20 mouse cellular contexts compared by ENCODE assay signal in genomic region chr6:48628377-48628776, GRCm38 (mm10). TPM values are rescaled to one million over a fixed set of nuclear protein-coding genes. Genes with fewer than 3 reads are reported as not detected.
A peak's percentile ranks its signal among the peaks of the same experiment; 100 is the strongest.
DNase-seq lines count a peak whose midpoint lies in the region; ATAC-seq and TF ChIP-seq lines count a peak whose summit lies in the region.
"Had no signal": no experiment of that assay in that cellular context is flagged by ENCODE, and none has a peak within 500 bp of the region (broad histone marks: within the 10 kb centered on the region; RNA-seq: fewer than 3 reads in every experiment).

No protein-coding gene starts in this region.

- no peak for DNase-seq in cerebellum, adult 2 months
- no peak for DNase-seq in hindbrain, postnatal 0 days (ENCODE audit: low spot score)
- no peak for DNase-seq in hindbrain, embryonic 10.5 days (ENCODE audit: low spot score)
- no peak for DNase-seq in adrenal gland, postnatal 4 days (ENCODE audit: low spot score in 2 of 2)
- DNase-seq: gastrocnemius, postnatal 10 days; lung, embryonic 14.5 days; retina, postnatal 1 day; spleen, adult 18-20 months had no signal

- no peak overlapping the region for H3K4me3 ChIP-seq in cerebellum, adult 2 months (replicated peaks; ENCODE audit: insufficient read depth, low read depth, low read length)
- no peak overlapping the region for H3K4me3 ChIP-seq in hindbrain, postnatal 0 days (ENCODE audit: low read length)
- H3K4me3 ChIP-seq in hindbrain, embryonic 10.5 days: no peak overlapping the region
- H3K4me3 ChIP-seq in kidney, embryonic 15.5 days (replicated peaks): no peak overlapping the region
- no peak overlapping the region for H3K4me3 ChIP-seq in midbrain, embryonic 16.5 days (ENCODE audit: low read depth, low read length)

- H3K9me3 ChIP-seq in hindbrain, postnatal 0 days (ENCODE audit: low read length): no peaks in the 10 kb centered on the region
- no peaks in the 10 kb centered on the region for H3K9me3 ChIP-seq in hindbrain, embryonic 10.5 days
- H3K9me3 ChIP-seq in kidney, embryonic 15.5 days (replicated peaks): no peaks in the 10 kb centered on the region
- H3K9me3 ChIP-seq in midbrain, embryonic 16.5 days (replicated peaks; ENCODE audit: control insufficient read depth, low read length, poor library complexity, severe bottlenecking): no peaks in the 10 kb centered on the region
- H3K9me3 ChIP-seq: forebrain, embryonic 10.5 days; limb, embryonic 15.5 days had no signal

- TF ChIP-seq POLR2A in cerebellum, adult 2 months (IDR thresholded peaks at IDR 0.05; ENCODE audit: borderline replicate concordance, insufficient read depth, low read length): no peak

- no peaks in the 10 kb centered on the region; the same call in 1 of the 2 replicates for H3K36me3 ChIP-seq in hindbrain, postnatal 0 days (ENCODE audit: insufficient read depth, low read length)
- H3K36me3 ChIP-seq in hindbrain, embryonic 10.5 days: no peaks in the 10 kb centered on the region
- no peaks in the 10 kb centered on the region for H3K36me3 ChIP-seq in kidney, embryonic 15.5 days
- H3K36me3 ChIP-seq in midbrain, embryonic 16.5 days (ENCODE audit: control insufficient read depth, insufficient read depth, low read length): no peaks in the 10 kb centered on the region
- H3K36me3 ChIP-seq: forebrain, embryonic 10.5 days; limb, embryonic 15.5 days had no signal

- H3K4me1 ChIP-seq in cerebellum, adult 2 months (ENCODE audit: control insufficient read depth, insufficient read depth, low read length): peaks cover 13% of the 10 kb centered on the region; the same call in 1 of the 2 replicates
- H3K4me1 ChIP-seq in hindbrain, postnatal 0 days (ENCODE audit: insufficient read depth, low read length): peaks cover 8% of the 10 kb centered on the region
- H3K4me1 ChIP-seq in hindbrain, embryonic 10.5 days (replicated peaks): peaks cover 30% of the 10 kb centered on the region
- peaks cover 39% of the 10 kb centered on the region for H3K4me1 ChIP-seq in kidney, embryonic 15.5 days
- peaks cover 17% of the 10 kb centered on the region for H3K4me1 ChIP-seq in midbrain, embryonic 16.5 days (ENCODE audit: control insufficient read depth, insufficient read depth, low read length)

- no peak overlapping the region for H3K9ac ChIP-seq in hindbrain, postnatal 0 days (replicated peaks; ENCODE audit: low read length)
- no peak overlapping the region for H3K9ac ChIP-seq in kidney, embryonic 15.5 days
- 0 out of 2 replicates have a peak overlapping the region, but pooled peaks have one; percentile 76 for H3K9ac ChIP-seq in midbrain, embryonic 16.5 days (ENCODE audit: low read depth, low read length)

- peak overlapping the region; percentile 85; the same call in 1 of the 2 replicates for H3K4me2 ChIP-seq in hindbrain, postnatal 0 days (ENCODE audit: low read depth, low read length)
- peak overlapping the region; percentile 90; the same call in 1 of the 2 replicates for H3K4me2 ChIP-seq in kidney, embryonic 15.5 days
- H3K4me2 ChIP-seq in midbrain, embryonic 16.5 days (ENCODE audit: low read length): peak overlapping the region; percentile 79; the same call in 1 of the 2 replicates

- peak overlapping the region; percentile 35; the same call in 1 of the 2 replicates for H3K27ac ChIP-seq in cerebellum, adult 2 months (ENCODE audit: insufficient read depth, low read length)
- H3K27ac ChIP-seq in hindbrain, postnatal 0 days: 0 out of 2 replicates have a peak overlapping the region, but pooled peaks have one; percentile 70
- H3K27ac ChIP-seq in hindbrain, embryonic 10.5 days: no peak overlapping the region
- peak overlapping the region; percentile 75 for H3K27ac ChIP-seq in kidney, embryonic 15.5 days
- H3K27ac ChIP-seq in midbrain, embryonic 16.5 days (ENCODE audit: low read length): no peak overlapping the region
- H3K27ac ChIP-seq: limb, embryonic 15.5 days had no signal

- no peaks in the 10 kb centered on the region for H3K27me3 ChIP-seq in cerebellum, adult 2 months (ENCODE audit: control insufficient read depth, insufficient read depth, low read length)
- H3K27me3 ChIP-seq in hindbrain, postnatal 0 days (ENCODE audit: insufficient read depth, low read length): no peaks in the 10 kb centered on the region
- H3K27me3 ChIP-seq in hindbrain, embryonic 10.5 days (ENCODE audit: insufficient read depth, poor library complexity, severe bottlenecking): peaks cover 72% of the 10 kb centered on the region
- peaks cover 38% of the 10 kb centered on the region for H3K27me3 ChIP-seq in kidney, embryonic 15.5 days
- H3K27me3 ChIP-seq in midbrain, embryonic 16.5 days (ENCODE audit: control insufficient read depth, insufficient read depth, low read depth, low read length): peaks cover 5% of the 10 kb centered on the region

- 78% methylated on average over 3 of the region's 3 CpGs for WGBS in cerebellum, adult 2 months
- WGBS in hindbrain, postnatal 0 days: 80% methylated on average over 3 of the region's 3 CpGs
- 89% methylated on average over 3 of the region's 3 CpGs for WGBS in hindbrain, embryonic 10.5 days
- WGBS in kidney, embryonic 15.5 days: 71% methylated on average over 3 of the region's 3 CpGs
- WGBS in midbrain, embryonic 16.5 days: 82% methylated on average over 3 of the region's 3 CpGs

- ATAC-seq in cerebellum, adult (ENCODE audit: insufficient number of reproducible peaks, low FRiP score, low TSS enrichment): no peak
- no peak for ATAC-seq in hindbrain, postnatal 0 days
- ATAC-seq in kidney, embryonic 15.5 days (replicated peaks; ENCODE audit: low FRiP score): 0 out of 2 replicates have a peak, but pooled peaks have one; percentile 57
- ATAC-seq in midbrain, embryonic 16.5 days: no peak
- ATAC-seq in erythroid progenitor cell, adult 5-6 weeks (replicated peaks; ENCODE audit: low FRiP score, poor library complexity, severe bottlenecking): no peak

- no peak for TF ChIP-seq CTCF in cerebellum, adult 2 months (IDR thresholded peaks at IDR 0.05; ENCODE audit: borderline replicate concordance, insufficient read depth, low read depth, low read length)
- no peak for TF ChIP-seq CTCF in hindbrain, postnatal 0 days (IDR thresholded peaks at IDR 0.05; ENCODE audit: low read depth)

RNA-seq across cellular contexts. Expression of gene AI854703, which starts 1.8 kb away (rescaled TPM):
- polyA plus RNA-seq in cerebellum, adult 2 months (2012; rRNA removed): 34.3 and 35.2 TPM in 2 replicates
- 53.3 and 54.9 TPM in 2 replicates for total RNA-seq in hindbrain, postnatal 0 days (2014; rRNA removed)
- 29.3 and 30.2 TPM in 2 replicates for polyA plus RNA-seq in hindbrain, postnatal 0 days (2015; fragmentation: Nextera tagmentation; extraction: Ambion mirVana)
- polyA plus RNA-seq in hindbrain, embryonic 10.5 days (2016; fragmentation: Nextera tagmentation; extraction: Ambion mirVana): 0.96 and 1.3 TPM in 2 replicates
- polyA plus RNA-seq in kidney, embryonic 15.5 days (2015; fragmentation: Nextera tagmentation; extraction: Ambion mirVana): 3.0 and 3.1 TPM in 2 replicates
- 24.9 and 27.4 TPM in 2 replicates for polyA plus RNA-seq in midbrain, embryonic 16.5 days (2015; fragmentation: Nextera tagmentation; extraction: Ambion mirVana)
- not detected in 2 replicates for total RNA-seq in erythroid progenitor cell, adult 5-6 weeks (2015; ENCODE audit: low replicate concordance)
- not detected in 2 replicates for total RNA-seq in erythroid progenitor cell, adult 5-6 weeks (2017; ENCODE audit: low replicate concordance)
- 1 to 10 TPM; 2.1 to 3.3 TPM for total RNA-seq in adrenal gland, postnatal 4 days (2021)
- total RNA-seq: megakaryocyte, adult 5-6 weeks had no signal

RNA-seq across cellular contexts. Expression of gene Gimap8, which starts 18.7 kb away (rescaled TPM):
- 1.3 TPM in 2 replicates for polyA plus RNA-seq in cerebellum, adult 2 months (2012; rRNA removed)
- total RNA-seq in hindbrain, postnatal 0 days (2014; rRNA removed): 0.72 and 1.3 TPM in 2 replicates
- polyA plus RNA-seq in hindbrain, postnatal 0 days (2015; fragmentation: Nextera tagmentation; extraction: Ambion mirVana): 0.40 and 0.49 TPM in 2 replicates
- 0.37 and 0.75 TPM in 2 replicates for polyA plus RNA-seq in hindbrain, embryonic 10.5 days (2016; fragmentation: Nextera tagmentation; extraction: Ambion mirVana)
- 3.3 and 3.8 TPM in 2 replicates for polyA plus RNA-seq in kidney, embryonic 15.5 days (2015; fragmentation: Nextera tagmentation; extraction: Ambion mirVana)
- 0.37 and 0.48 TPM in 2 replicates for polyA plus RNA-seq in midbrain, embryonic 16.5 days (2015; fragmentation: Nextera tagmentation; extraction: Ambion mirVana)
- 1.8 and 7.5 TPM in 2 replicates for total RNA-seq in erythroid progenitor cell, adult 5-6 weeks (2015; ENCODE audit: low replicate concordance)
- 1.8 and 6.7 TPM in 2 replicates for total RNA-seq in erythroid progenitor cell, adult 5-6 weeks (2017; ENCODE audit: low replicate concordance)
- total RNA-seq in adrenal gland, postnatal 4 days (2021): 10 to 100 TPM; 10.8 to 12.0 TPM

RNA-seq across cellular contexts. Expression of gene Zfp775, which starts 26.5 kb away (rescaled TPM):
- 7.4 and 7.6 TPM in 2 replicates for polyA plus RNA-seq in cerebellum, adult 2 months (2012; rRNA removed)
- total RNA-seq in hindbrain, postnatal 0 days (2014; rRNA removed): 11.6 and 13.5 TPM in 2 replicates
- polyA plus RNA-seq in hindbrain, postnatal 0 days (2015; fragmentation: Nextera tagmentation; extraction: Ambion mirVana): 7.2 and 8.8 TPM in 2 replicates
- 10.5 and 12.5 TPM in 2 replicates for polyA plus RNA-seq in hindbrain, embryonic 10.5 days (2016; fragmentation: Nextera tagmentation; extraction: Ambion mirVana)
- 7.0 and 7.9 TPM in 2 replicates for polyA plus RNA-seq in kidney, embryonic 15.5 days (2015; fragmentation: Nextera tagmentation; extraction: Ambion mirVana)
- polyA plus RNA-seq in midbrain, embryonic 16.5 days (2015; fragmentation: Nextera tagmentation; extraction: Ambion mirVana): 14.1 and 16.7 TPM in 2 replicates
- total RNA-seq in erythroid progenitor cell, adult 5-6 weeks (2015; ENCODE audit: low replicate concordance): not detected in 2 replicates
- total RNA-seq in erythroid progenitor cell, adult 5-6 weeks (2017; ENCODE audit: low replicate concordance): 0.15 TPM in 1 of 2 replicates, not detected in the other
- 10 to 100 TPM in 1 of 2 experiments, 1 to 10 TPM in 1; 7.8 to 10.0 TPM for total RNA-seq in adrenal gland, postnatal 4 days (2021)

RNA-seq across cellular contexts. Expression of gene Gm44965, which starts 34.6 kb away (rescaled TPM):
- polyA plus RNA-seq in cerebellum, adult 2 months (2012; rRNA removed): not detected in 2 replicates
- not detected in 2 replicates for total RNA-seq in hindbrain, postnatal 0 days (2014; rRNA removed)
- 0.54 TPM in 1 of 2 replicates, not detected in the other for polyA plus RNA-seq in hindbrain, postnatal 0 days (2015; fragmentation: Nextera tagmentation; extraction: Ambion mirVana)
- polyA plus RNA-seq in hindbrain, embryonic 10.5 days (2016; fragmentation: Nextera tagmentation; extraction: Ambion mirVana): 1.2 TPM in 1 of 2 replicates, not detected in the other
- polyA plus RNA-seq in kidney, embryonic 15.5 days (2015; fragmentation: Nextera tagmentation; extraction: Ambion mirVana): not detected in 2 replicates
- not detected in 2 replicates for polyA plus RNA-seq in midbrain, embryonic 16.5 days (2015; fragmentation: Nextera tagmentation; extraction: Ambion mirVana)
- not detected in 2 replicates for total RNA-seq in erythroid progenitor cell, adult 5-6 weeks (2015; ENCODE audit: low replicate concordance)
- not detected in 2 replicates for total RNA-seq in erythroid progenitor cell, adult 5-6 weeks (2017; ENCODE audit: low replicate concordance)
- total RNA-seq in adrenal gland, postnatal 4 days (2021): 1 to 10 TPM in 1 of 2 experiments, not detected in 1; 2.0 TPM
- total RNA-seq: layer of hippocampus, postnatal 36 days; megakaryocyte, adult 5-6 weeks had no signal
- polyA plus RNA-seq: heart, postnatal 0 days; intestine, embryonic 14.5 days; lung, embryonic 14.5 days; neural tube, embryonic 11.5 days; urinary bladder, adult 2 months had no signal

RNA-seq across cellular contexts. Expression of gene Repin1, which starts 34.7 kb away (rescaled TPM):
- 98.5 and 109 TPM in 2 replicates for polyA plus RNA-seq in cerebellum, adult 2 months (2012; rRNA removed)
- total RNA-seq in hindbrain, postnatal 0 days (2014; rRNA removed): 83.1 and 86.9 TPM in 2 replicates
- 40.6 and 41.2 TPM in 2 replicates for polyA plus RNA-seq in hindbrain, postnatal 0 days (2015; fragmentation: Nextera tagmentation; extraction: Ambion mirVana)
- 55.9 and 57.2 TPM in 2 replicates for polyA plus RNA-seq in hindbrain, embryonic 10.5 days (2016; fragmentation: Nextera tagmentation; extraction: Ambion mirVana)
- polyA plus RNA-seq in kidney, embryonic 15.5 days (2015; fragmentation: Nextera tagmentation; extraction: Ambion mirVana): 43.8 and 47.3 TPM in 2 replicates
- polyA plus RNA-seq in midbrain, embryonic 16.5 days (2015; fragmentation: Nextera tagmentation; extraction: Ambion mirVana): 48.2 and 48.8 TPM in 2 replicates
- total RNA-seq in erythroid progenitor cell, adult 5-6 weeks (2015; ENCODE audit: low replicate concordance): not detected in 2 replicates
- total RNA-seq in erythroid progenitor cell, adult 5-6 weeks (2017; ENCODE audit: low replicate concordance): 0.77 and 1.7 TPM in 2 replicates
- total RNA-seq in adrenal gland, postnatal 4 days (2021): 10 to 100 TPM; 59.7 to 61.5 TPM

Comparison
In these comparisons a context has a peak if more than half of its experiments do, and no peak if none do; other contexts are left out.
1. H3K27ac ChIP-seq: peak in cerebellum, adult 2 months (single experiment), hindbrain, postnatal 0 days (single experiment) and kidney, embryonic 15.5 days (single experiment); none in hindbrain, embryonic 10.5 days (single experiment) and midbrain, embryonic 16.5 days (single experiment).
2. Peak in every context shown above with its lines, with median percentiles within 50 percentile points of each other: H3K4me2 ChIP-seq.